Mouse (Mus musculus) layer of hippocampus, postnatal 36 days (tissue): ENCODE measurements at regions not wholly inside any gene's neighbourhood (a gene's known extent, or its start where the extent isn't known, plus 50 kb on each side); places are given as distances from the start of the nearest gene placed in this dataset.

Source experiments
- DNase-seq, 2 experiments: peaks; one replicate each; pipeline ENCODE4 v3.0.0; 2022

DNA sequence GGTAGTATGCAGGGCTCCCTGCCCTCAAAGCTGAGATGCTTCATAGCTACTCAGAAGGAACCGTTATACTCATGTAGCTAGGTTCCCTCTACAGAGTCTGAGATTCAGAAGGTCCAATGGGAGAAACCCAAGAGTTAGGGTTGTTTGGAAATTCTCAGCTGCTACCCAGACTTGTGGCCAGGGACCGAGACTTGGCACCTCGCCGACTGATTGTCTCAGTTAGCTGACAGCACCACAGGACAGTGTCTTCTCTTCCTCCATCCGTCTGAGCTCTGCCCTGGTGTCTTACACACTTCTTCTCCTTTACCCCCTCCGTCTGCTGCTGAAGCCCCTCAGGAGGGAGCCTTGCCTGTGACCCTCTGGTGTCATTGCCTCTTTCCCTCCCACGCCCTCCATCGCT, 329.6 kb upstream of the Prox1 start:
- no peak for DNase-seq

DNA sequence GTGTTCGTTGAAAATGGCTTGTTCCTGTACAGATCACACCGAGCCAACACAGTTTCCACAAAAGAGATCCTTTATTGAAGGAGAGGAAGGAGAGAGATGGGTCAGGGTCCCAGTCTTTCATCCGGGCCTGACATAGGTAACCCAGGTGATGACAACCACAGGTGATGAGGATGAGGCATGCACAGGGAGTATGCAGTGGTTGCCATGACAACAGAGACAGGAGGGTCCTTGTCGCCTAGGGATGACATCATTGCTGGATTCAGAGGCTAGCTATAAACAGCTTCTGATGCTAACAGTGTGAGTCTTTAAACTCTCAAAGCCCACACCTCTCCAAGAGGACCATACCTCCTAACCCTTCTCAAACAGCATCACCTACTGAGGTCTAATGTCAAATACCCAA, 327.0 kb upstream of the Prox1 start:
- DNase-seq, result no peak

DNA sequence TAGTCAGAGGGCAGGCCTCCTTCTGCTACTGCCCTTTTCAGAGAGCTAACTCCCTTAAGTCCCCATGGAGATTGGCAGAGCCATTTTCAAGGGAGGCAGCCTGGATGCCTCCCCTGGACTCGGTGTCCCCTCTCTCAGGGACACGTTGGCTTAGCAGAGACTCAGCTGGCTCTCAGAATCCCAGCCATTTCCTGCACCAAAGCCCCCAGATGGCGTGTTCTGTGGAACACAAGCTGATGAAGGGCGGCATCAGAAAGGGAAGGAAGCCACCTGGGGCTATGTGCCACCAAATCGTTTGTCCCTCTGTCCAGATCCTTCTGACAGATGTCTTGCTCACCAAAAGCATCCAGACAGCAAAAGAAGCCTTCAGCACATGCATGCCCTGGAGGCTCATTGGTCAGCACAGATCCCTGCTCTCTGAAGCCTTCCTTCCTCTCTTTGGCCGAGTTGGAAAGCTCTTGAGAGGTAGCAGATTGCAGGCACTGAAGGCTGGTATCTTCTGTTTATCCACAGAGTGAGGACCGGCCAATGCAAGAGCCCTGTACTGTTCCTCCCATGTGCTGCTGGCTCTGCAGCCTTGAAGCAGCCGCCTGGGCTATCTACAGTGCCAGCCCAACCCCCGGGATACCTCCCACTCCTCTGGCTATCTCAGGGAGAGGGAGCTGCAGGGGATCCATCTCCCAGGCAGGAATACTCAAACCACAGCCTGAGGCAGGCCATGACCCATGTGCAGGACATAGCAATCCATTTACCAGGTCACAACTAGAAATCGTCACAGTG, 325.4 kb upstream of the Prox1 start:
- DNase-seq, result peak; percentile 50 to 52

DNA sequence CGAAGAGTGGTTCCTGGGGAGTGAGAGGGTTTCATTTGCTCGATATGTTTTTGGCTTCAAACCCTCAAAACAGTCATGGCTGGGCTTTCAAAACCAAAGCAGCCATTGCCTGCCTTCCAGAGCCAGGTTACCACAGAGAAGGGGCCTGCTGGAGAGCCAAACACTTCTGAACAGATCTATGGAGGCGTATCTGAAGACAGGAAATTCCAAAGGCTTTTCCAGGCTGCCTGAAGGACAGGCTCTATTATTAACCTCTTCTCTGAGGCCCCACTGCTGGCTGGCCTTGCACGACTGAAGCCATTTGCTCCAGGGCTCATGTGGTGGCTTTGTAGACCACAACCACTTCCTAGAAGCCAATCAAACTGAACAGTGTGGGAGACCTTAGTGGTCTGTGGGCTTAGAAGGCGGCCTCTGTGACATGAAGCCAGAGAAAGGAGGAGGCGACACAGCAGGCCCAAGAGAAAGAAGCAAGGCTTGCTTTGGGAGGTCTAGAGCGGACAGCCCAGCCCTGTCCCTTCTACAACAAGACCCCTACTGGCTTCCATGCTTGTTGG, 316.1 kb upstream of the Prox1 start:
- no peak for DNase-seq

DNA sequence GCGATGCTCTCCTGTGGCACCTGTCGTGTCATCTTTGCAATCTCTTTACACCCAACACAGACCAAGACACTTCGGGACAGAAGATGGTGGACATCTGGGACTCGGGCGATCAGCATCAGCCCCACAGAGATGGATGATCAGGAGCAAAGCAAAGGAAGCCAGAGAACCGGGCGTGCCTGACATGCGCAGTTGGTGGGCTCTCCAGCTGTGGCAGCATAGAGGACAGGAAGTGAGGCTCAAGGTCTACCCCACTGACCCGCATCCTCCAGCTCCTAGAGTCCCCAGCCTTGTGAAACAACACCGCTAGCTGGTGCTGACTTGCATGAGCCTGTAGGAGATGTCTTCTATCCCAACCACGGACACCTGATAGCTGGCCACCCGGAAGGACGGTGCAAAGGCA, 312.9 kb upstream of the Prox1 start:
- no peak for DNase-seq

DNA sequence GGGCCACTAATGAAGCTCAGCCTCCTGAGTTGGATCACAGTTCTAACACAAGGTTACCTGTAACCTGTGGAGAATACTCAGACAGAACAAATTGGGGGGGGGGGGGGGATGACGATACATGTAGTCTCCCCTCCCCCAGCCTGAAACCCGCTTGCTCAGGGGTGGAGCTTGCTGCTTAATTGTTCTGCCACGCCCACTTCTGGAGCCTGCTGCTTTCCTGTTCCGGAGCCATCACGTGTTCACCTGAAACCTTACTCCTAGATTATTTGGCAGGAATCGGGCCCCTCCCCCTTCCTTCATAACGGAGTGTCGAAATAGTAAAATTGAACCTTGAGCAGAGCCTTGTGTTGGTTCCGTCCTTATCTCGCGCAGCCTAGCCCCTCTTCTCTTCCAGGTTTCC, 310.6 kb upstream of the Prox1 start:
- no peak for DNase-seq

DNA sequence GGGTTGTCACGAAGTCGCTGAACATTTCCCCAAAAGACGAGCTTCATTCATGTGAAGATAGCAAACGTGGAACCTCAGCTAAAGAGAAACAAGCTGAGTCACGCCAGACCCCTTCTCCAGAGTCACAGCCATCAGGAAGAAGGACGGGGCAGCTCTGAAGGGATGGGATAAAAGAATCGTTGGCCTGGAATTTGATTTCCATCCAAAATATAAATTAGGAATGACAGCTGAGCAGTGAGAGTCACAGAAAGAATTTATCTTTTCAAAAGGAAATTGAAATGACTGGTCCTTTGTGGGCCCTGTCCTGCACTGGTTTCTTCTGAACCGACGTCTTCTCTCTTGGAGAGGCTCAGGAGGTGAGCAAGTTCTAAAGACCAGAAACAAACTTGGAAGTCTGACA, 310.1 kb upstream of the Prox1 start:
- no peak for DNase-seq

DNA sequence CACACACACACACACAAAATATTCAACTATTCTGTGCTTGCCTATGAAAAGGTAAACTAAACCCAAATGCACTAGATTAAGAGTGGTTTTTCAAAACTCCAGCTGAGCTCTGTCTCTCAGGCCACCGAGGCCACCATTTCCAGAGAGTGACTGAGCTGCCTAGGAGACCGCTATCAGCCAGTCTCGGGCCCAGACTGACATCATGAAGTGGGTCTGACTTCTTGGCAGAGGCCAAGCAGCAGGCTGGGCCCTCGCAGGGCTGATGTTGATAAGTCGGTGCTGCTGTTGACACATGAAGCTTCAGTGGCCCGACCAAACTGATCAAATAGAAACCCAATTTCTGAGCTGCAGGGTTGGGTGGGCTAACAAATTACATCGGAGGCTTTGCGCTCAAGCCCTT, 302.2 kb upstream of the Prox1 start:
- DNase-seq, result no peak

DNA sequence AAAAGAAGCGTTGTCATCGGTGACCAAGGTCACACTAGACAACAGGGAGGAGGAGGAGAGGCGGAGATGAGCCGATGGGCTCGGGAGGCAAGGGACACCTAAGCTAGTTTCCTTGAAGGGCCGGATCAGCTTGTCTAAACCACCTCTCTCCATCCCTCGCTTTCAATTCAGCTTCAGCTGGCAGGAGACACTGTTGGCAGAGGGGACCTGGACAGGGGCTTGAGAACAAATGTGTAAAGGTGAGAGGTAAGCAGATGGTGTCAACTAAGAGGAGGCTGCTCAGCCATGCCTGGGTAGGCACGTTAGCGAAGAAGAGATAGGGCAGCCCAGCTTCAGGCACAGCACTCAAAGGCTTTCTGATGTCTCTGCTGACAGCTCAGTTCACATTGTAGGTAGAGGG, 299.8 kb upstream of the Prox1 start:
- DNase-seq, result no peak

DNA sequence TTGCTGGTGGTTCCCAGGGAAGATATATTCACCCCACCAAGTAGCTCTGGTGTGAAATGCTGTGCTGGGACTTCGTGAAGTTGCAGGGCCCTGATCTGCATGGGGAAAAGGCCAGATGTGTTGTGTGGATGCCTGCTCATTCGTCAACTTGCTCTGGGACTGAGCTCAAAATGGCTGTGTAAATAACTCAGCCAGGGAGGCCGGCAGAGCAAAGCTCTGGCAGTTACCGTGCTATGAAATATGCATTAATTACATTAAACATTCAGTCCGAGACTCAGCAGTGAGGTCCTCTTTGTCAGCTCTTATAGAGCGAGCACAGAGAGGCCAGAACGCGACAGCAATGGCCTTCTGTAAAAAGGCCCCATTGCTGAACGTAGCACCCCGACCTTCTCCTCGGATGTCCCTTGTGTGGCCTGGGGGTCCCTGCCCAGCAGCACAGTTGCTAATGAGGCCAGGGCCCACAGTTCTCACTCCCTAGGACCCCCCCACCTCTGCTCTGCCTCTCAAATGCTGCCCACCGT, 287.1 kb upstream of the Prox1 start:
- DNase-seq, result no peak

DNA sequence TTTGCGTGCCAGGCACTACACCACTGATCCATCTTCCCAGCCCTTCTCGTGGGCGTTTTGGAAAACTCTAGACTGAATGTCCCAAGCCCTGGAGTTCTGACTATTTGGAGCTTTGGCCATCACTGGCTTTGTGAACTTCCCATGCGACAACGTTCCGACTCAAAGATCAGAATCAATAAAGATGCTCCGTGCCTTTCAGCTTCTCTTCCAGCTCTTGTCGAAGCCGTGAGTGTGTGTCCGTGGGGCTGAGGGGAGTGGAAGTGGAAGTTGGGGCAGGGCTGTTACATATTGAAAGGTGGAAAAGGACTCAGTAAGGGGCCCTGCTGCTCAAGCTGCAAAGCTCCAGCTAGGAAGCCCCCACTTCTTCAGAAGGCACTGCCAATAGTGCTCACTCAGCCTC, 283.0 kb upstream of the Prox1 start:
- no peak for DNase-seq

DNA sequence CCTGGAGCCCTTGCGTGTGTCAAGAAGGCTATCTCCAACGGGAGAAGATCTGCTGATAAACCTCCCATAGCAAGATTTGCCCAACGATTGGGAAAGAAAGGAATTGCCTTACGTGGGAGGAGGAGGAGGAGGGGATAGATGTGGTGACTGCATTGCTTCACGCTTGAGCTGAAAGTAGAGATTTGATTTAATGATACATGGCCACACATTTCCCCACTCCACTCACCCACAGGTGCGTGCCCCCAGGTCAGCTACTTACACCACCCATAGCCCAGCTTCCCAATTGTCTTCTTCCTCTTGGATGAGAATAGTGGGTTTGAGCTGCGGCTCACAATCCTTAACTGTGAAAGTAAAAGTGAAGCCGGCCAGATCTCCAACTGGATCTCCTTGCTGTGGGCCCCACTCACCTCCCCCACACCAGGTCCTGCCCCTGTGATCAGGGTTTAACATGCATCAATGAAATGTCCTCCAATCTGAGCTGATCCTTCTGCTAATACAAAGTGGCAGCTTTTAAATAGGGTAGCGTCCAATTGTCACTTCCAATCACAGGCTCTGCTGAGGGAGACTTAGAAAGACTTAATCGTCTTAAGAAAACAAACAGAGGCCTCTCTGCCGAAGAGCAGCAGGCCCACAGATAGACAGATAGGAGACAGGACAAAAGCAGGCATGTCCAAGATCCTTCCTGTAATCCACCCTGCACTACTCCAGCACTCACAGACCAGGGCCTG, 281.8 kb upstream of the Prox1 start:
- no peak for DNase-seq

DNA sequence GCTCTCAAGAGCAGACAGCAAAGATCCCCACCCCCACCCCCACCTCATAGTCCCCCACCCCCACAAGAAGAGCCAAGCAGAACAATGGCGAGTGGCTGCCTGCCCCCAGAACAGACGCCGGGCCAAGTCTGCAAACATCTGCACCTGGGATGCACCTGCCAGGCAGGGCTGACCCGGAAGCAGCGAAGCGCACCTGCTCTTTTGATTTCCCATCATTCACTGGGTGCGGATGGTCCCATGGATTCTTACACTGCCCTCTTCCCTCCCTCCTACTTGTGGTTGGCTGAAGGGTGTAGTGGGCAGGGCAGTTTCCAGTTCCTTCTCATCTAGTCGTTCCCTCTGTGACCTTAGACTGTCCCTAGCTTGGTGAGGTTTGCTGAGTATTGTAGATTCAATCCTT, 277.7 kb upstream of the Prox1 start:
- no peak for DNase-seq

DNA sequence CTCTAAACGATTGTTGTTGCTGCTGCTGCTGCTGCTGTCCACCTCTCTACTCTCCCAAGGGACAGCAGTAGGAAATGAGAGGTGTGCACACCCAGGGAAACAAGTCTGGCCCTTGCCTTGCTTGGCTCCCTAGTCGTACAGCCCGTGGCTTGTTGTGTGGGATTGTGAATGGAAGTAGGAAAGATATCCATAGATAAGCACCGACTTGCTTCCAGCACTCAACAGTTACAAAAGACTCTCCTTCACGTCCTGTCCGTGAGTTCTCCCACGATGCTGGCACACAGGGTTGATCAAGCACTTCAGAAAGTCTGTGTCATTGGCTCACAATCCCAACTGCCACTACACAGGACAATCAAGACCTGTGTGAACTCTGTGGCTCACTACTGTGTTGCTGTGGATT, 276.7 kb upstream of the Prox1 start:
- no peak for DNase-seq

DNA sequence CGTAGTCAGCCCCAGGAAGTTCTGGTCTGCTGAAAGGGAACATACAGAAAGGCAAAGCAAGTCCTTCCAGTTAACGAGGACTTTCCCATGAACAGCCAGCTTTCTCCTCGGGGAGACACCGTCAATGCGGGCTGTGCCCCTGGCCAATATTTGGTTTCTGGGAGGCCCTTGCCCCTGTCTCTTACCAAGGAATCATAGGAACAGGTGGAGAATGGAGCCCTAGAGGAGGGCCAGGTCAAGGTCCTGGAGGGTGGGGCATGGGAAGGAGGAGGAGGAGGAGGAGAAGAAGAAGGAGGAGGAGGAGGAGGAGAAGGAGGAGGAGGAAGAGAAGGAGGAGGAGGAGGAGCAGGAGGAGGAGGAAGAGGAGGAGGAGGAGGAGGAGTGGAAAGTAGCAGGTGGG, 276.2 kb upstream of the Prox1 start:
- no peak for DNase-seq

DNA sequence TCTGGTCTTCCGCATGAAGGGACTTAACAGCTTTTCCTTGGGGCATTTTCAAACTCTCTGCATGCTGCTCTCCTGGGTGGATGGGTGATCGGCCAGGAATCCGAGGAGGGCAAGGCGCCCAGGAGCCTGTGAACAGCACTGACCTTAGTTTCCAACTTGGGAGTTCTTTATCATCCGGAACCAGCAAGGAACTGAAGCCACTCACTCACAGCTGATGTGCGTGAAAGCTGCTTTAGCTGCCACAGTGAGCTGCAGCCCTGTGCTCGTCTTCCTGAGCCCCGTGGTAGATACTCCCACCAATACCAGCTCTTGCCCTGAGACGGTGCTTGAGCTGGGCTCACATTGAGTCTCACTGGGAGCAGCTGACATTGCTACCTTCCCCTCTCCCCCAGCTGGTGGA, 273.9 kb upstream of the Prox1 start:
- no peak for DNase-seq

DNA sequence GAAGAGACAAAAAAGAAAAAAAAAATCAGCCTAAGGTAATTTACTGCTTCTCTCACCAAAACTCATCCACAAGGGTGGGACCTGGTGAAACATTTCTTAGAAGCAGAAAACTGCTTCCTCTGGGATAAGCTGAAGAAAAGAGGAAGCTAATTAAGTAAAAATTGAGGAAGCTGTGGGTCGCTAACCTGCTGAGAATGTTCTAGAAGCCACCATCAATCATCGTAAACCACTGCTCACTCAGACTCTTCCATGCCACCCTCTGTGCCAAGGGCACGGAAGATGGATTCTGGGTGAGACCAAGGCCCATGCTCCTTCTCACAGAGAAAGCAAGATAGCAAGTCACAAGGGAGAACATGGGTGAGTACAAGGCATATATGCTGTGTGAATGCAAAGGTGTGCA, 272.7 kb upstream of the Prox1 start:
- DNase-seq, result no peak

DNA sequence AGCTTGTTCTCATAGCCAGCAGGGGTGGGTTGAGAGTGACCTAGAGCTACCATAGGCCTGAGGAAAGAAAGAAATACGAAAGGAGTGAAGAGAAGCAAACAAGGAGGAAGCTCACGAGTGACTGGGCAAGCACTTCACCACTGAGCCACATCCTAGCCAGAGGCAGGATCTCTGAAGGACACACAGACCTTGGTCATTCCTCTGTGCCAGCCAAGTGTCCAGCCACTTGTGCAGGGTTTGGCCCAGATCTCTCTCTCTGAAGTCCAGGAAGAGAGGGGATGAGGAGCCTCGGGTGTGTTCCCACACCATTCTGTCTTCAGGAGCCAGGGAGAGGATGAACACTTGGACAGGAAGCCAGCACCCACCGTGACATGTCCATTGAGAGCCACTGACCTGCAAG, 271.7 kb upstream of the Prox1 start:
- no peak for DNase-seq

DNA sequence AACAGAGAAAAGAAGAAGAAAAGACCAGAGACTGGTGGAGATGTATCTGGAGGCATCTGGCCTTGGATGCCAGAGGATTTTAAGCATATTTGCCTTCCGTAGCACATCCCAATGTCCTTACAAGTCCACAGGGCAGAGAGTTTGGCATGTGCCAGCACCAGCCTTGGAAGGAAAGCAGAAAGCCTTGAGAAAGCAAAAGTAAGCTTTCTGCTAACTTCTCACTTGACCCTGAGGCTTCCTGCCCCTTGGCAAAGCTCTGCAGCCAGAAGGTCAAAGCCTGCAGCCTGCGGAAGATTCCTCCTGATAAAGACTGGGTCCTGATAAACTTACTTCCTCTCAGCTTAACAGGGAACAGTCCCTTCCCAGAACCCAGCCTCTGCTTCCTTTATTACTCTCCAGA, 268.3 kb upstream of the Prox1 start:
- DNase-seq, result no peak

DNA sequence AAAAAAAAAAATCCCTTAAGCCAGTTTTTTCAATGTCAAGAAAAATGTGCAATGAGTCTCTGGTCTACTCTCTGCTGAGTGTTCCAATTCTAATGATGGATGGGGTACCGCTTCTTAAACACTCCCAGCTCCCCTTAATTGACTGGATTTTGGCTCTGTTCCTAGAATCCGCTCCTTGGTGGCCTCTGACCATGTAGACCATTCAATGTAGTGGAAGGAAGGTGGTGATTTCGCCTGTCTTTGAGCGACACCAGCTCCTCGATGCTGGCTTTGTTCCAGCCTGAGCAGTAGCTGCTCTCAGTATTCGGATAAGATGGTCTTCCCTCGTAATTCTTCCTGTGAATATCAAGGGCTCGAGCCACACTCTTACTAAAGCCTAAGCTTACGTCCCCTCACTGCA, 252.4 kb upstream of the Prox1 start:
- no peak for DNase-seq

DNA sequence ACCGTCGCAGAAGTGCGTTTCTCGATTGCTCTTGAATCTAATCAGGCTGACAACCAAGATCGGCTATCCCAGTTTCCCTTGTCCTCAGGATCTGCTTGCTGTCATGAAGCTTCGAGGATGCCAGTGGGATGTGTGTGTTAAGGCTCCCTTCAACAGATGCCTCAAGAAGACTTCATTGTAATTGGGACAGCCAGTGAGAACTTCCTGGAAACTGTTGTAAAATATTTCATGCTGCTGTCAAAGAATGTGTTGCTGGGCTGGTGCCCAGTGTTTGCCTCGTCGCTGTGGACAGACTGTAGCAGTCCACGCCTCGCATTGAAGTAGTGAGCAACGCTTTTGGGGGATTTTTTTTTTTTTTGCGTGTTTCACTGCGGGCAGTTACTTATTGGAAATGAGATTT, 249.2 kb upstream of the Prox1 start:
- no peak for DNase-seq

DNA sequence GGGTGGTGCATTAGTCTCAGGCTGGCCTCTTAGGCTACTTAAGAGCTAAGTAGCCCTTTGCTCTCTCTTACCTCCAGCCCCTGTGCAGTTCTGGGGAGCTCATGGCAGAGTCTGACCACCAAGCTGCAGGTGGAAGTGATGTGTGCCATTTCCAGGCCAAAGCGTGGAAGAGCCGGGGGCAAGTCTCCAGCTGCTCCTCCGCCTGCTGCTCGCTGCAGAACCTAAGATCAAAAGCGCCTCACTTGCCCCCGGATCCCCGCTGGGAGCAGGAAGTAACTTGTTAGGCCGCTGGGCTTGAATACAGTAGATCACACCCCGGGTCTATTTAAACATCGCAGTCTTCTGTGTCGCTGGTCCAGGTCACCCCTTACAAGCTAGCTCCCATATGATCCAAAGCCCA, 246.8 kb upstream of the Prox1 start:
- no peak for DNase-seq

DNA sequence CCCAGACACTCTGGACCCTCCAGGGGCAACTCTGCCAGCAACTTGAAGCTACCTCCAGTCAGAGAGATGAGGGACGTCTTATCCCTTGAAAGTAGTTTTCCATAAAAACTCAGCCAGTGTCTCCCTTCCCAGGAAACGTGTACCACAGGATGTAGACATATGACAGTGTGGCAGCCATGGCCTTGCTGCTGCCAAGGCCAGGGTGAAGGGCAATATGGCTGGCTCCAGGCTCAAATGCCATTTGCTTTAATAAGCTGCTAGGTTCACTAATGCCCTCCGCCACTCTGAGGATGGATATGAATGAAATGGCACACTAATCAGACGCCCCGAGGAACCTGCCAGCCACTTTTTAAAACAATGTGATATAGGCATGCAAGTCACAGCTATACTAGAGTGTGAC, 241.2 kb upstream of the Prox1 start:
- DNase-seq, result no peak

DNA sequence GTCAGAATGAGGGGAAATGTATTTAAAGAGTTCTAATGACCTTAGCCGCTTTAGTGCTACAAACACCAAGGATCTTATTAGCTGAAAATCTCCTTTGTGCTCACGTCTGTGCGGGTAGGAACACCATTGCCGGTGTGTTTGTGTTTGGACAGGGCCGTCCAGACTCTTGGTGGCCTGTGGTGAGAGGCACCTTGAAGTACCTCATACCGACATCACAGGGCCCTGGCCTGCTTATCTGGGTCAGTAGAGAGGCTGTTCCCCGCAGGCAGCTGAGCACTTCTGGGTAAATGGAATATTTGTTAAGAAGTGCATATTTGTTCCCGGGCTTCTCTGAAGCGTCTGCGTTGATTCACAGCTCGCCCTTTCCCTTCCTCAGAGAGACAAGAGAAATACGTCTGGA, 232.8 kb upstream of the Prox1 start:
- no peak for DNase-seq
